Mouse (Mus musculus) myocyte (in vitro differentiated cells): ENCODE results near the gene Hspg2. TPM values are rescaled to one million over a fixed set of nuclear protein-coding genes. Genes with fewer than 3 reads are reported as not detected.

Experiments used
- H3K27me3 ChIP-seq: one replicate; pipeline ENCODE4 v1.6.1; 2011; ENCODE audit not compliant: control insufficient read depth, insufficient read depth, insufficient read length
- H3K36me3 ChIP-seq: one replicate; pipeline ENCODE4 v1.6.1; 2011; ENCODE audit not compliant: control insufficient read depth, insufficient read depth
- H3K4me2 ChIP-seq: one replicate; pipeline ENCODE4 v1.6.1; 2011; ENCODE audit warnings: low read depth, control low read depth
- H3K4me3 ChIP-seq: one replicate; pipeline ENCODE4 v1.5.1; 2011; ENCODE audit warnings: mild to moderate bottlenecking, control low read depth, moderate library complexity
- H3K79me2 ChIP-seq: one replicate; pipeline ENCODE4 v1.6.1; 2011; ENCODE audit not compliant: control insufficient read depth, insufficient read depth
- H3ac ChIP-seq: one replicate; pipeline ENCODE4 v1.6.1; 2011; ENCODE audit not compliant: control insufficient read depth, insufficient read length
- CEBPB ChIP-seq: IDR thresholded peaks from 2 replicates; pipeline ENCODE4 v1.6.1; 2011; ENCODE audit warnings: mild to moderate bottlenecking, moderate library complexity; ENCODE audit not compliant: poor library complexity, insufficient read depth, severe bottlenecking
- E2F4 ChIP-seq: IDR thresholded peaks from one replicate; pipeline ENCODE4 v1.6.1; 2011; ENCODE audit warnings: mild to moderate bottlenecking, control low read depth, moderate library complexity; ENCODE audit not compliant: insufficient read depth
- MAX ChIP-seq: IDR thresholded peaks from one replicate; pipeline ENCODE4 v1.6.1; 2011; ENCODE audit warnings: low read depth, mild to moderate bottlenecking, control low read depth
- MYOD1 ChIP-seq, 3 experiments: IDR thresholded peaks; one replicate each; pipeline ENCODE4 v1.6.1; 2011; ENCODE audit warnings: control low read depth in 2 of 3, low read depth in 2 of 3, mild to moderate bottlenecking in 2 of 3, moderate library complexity in 1 of 3; ENCODE audit not compliant: insufficient read length in 2 of 3, control insufficient read depth in 1 of 3
- MYOG ChIP-seq, 3 experiments: IDR thresholded peaks; one replicate each; pipeline ENCODE4 v1.6.1; 2011; ENCODE audit warnings: control low read depth in 2 of 3, low read depth in 2 of 3, mild to moderate bottlenecking in 2 of 3; ENCODE audit not compliant: insufficient read length in 2 of 3, control insufficient read depth in 1 of 3, insufficient read depth in 1 of 3
- POLR2A ChIP-seq: IDR thresholded peaks from one replicate; pipeline ENCODE4 v1.6.1; 2011; ENCODE audit warnings: low read depth, mild to moderate bottlenecking, control low read depth, moderate library complexity; ENCODE audit not compliant: insufficient read length
- POLR2AphosphoS2 ChIP-seq: IDR thresholded peaks from one replicate; pipeline ENCODE4 v1.6.1; 2011; ENCODE audit warnings: low read depth, control low read depth; ENCODE audit not compliant: insufficient read length
- REST ChIP-seq: IDR thresholded peaks from one replicate; pipeline ENCODE4 v1.6.1; 2011; ENCODE audit warnings: mild to moderate bottlenecking, control low read depth, moderate library complexity; ENCODE audit not compliant: insufficient read depth, insufficient read length
- SRF ChIP-seq: IDR thresholded peaks from one replicate; pipeline ENCODE4 v1.6.1; 2011; ENCODE audit warnings: low read depth; ENCODE audit not compliant: control insufficient read depth, insufficient read length
- TCF12 ChIP-seq: IDR thresholded peaks from one replicate; pipeline ENCODE4 v1.6.1; 2011; ENCODE audit warnings: mild to moderate bottlenecking, control low read depth; ENCODE audit not compliant: poor library complexity, insufficient read depth, severe bottlenecking
- TCF3 ChIP-seq: IDR thresholded peaks from one replicate; pipeline ENCODE4 v1.6.1; 2011; ENCODE audit warnings: low read depth, control low read depth; ENCODE audit not compliant: insufficient read length
- USF1 ChIP-seq: IDR thresholded peaks from one replicate; pipeline ENCODE4 v1.6.1; 2011; ENCODE audit warnings: low read depth, mild to moderate bottlenecking, control low read depth, moderate library complexity
- polyA plus RNA-seq: library from polyadenylated mRNA; unstranded; fragments of >200 nt; fragmentation: generic; extraction: Trizol; gene quantifications from one replicate; pipeline ENCODE4 v1.2.1, GENCODE M21; 2012; ENCODE audit warnings: missing spikeins

Hspg2 gene
- polyA plus RNA-seq, 1 experiment, result 209 TPM

- Histone ChIP-seq H3K79me2 (no peaks in the 10 kb centered on the region), H3K27me3 (no peaks in the 10 kb centered on the region), H3K36me3 (no peaks in the 10 kb centered on the region), H3ac (no peak overlapping the region), H3K4me3 (no peak overlapping the region), H3K4me2 (no peak overlapping the region)
- no peak for TF ChIP-seq POLR2A
- no peak for TF ChIP-seq REST
- no peak for TF ChIP-seq CEBPB
- TF ChIP-seq USF1, result no peak
- no peak for TF ChIP-seq SRF
- TF ChIP-seq E2F4, result no peak
- TF ChIP-seq MYOG (IDR thresholded peaks at IDR 0.05; ENCODE audit: control insufficient read depth in 1 of 3, insufficient read depth in 1 of 3, insufficient read length in 2 of 3, low read depth in 2 of 3), result no peak
- TF ChIP-seq TCF3, result no peak
- TF ChIP-seq TCF12, result no peak
- no peak for TF ChIP-seq MAX
- TF ChIP-seq POLR2AphosphoS2, result no peak
- no peak for TF ChIP-seq MYOD1 (IDR thresholded peaks at IDR 0.05; ENCODE audit: control insufficient read depth in 1 of 3, insufficient read length in 2 of 3, low read depth in 2 of 3)
These were observed 27.2 kb upstream of the Hspg2 start for GRCm38 (mm10) chr4:137441332-137441731.

GRCm38 (mm10) chr4:137443625-137444024, 24.9 kb upstream of the Hspg2 start:
- Histone ChIP-seq H3K36me3 (no peaks in the 10 kb centered on the region), H3K27me3 (no peaks in the 10 kb centered on the region), H3ac (no peak overlapping the region), H3K4me3 (no peak overlapping the region), H3K79me2 (no peaks in the 10 kb centered on the region), H3K4me2 (no peak overlapping the region)
- TF ChIP-seq MYOG (IDR thresholded peaks at IDR 0.05; ENCODE audit: control insufficient read depth in 1 of 3, insufficient read depth in 1 of 3, insufficient read length in 2 of 3, low read depth in 2 of 3) (no peak), POLR2AphosphoS2 (no peak), TCF12 (no peak), USF1 (no peak), MYOD1 (IDR thresholded peaks at IDR 0.05; ENCODE audit: control insufficient read depth in 1 of 3, insufficient read length in 2 of 3, low read depth in 2 of 3) (no peak), TCF3 (no peak), SRF (no peak), REST (no peak), CEBPB (no peak), E2F4 (no peak), POLR2A (no peak), MAX (no peak)

GRCm38 (mm10) chr4:137445881-137446280, 22.7 kb upstream of the Hspg2 start:
- no peak for TF ChIP-seq SRF
- TF ChIP-seq E2F4, result no peak
- TF ChIP-seq POLR2AphosphoS2, result no peak
- H3K36me3 ChIP-seq, result no peaks in the 10 kb centered on the region
- no peak overlapping the region for H3K4me2 ChIP-seq
- H3K27me3 ChIP-seq, result no peaks in the 10 kb centered on the region
- H3K79me2 ChIP-seq, result no peaks in the 10 kb centered on the region
- no peak overlapping the region for H3ac ChIP-seq
- no peak overlapping the region for H3K4me3 ChIP-seq

GRCm38 (mm10) chr4:137447363-137448196, 21.0 kb upstream of the Hspg2 start:
- peak overlapping the region; percentile 86 for H3K4me2 ChIP-seq

GRCm38 (mm10) chr4:137448197-137448596, 20.4 kb upstream of the Hspg2 start:
- TF ChIP-seq MYOD1 (IDR thresholded peaks at IDR 0.05; ENCODE audit: control insufficient read depth in 1 of 3, insufficient read length in 2 of 3, low read depth in 2 of 3) (peak in 2 of 3 experiments; percentile 38 to 71), MYOG (IDR thresholded peaks at IDR 0.05; ENCODE audit: control insufficient read depth in 1 of 3, insufficient read depth in 1 of 3, insufficient read length in 2 of 3, low read depth in 2 of 3) (peak in 2 of 3 experiments; percentile 67 to 75), POLR2A (peak; percentile 43), MAX (no peak), TCF3 (peak; percentile 26), POLR2AphosphoS2 (peak; percentile 35), SRF (no peak)
- H3K4me2 ChIP-seq, result peak overlapping the region; percentile 86

More at GRCm38 (mm10) chr4:137447363-137448196, 21.0 kb upstream of the Hspg2 start:
- Histone ChIP-seq H3ac (no peak overlapping the region), H3K4me3 (no peak overlapping the region), H3K36me3 (no peaks in the 10 kb centered on the region), H3K27me3 (no peaks in the 10 kb centered on the region), H3K79me2 (no peaks in the 10 kb centered on the region)
- TF ChIP-seq TCF3 (no peak), MYOD1 (IDR thresholded peaks at IDR 0.05; ENCODE audit: control insufficient read depth in 1 of 3, insufficient read length in 2 of 3, low read depth in 2 of 3) (peak in 2 of 3 experiments; percentile 88 to 92), SRF (no peak), MYOG (IDR thresholded peaks at IDR 0.05; ENCODE audit: control insufficient read depth in 1 of 3, insufficient read depth in 1 of 3, insufficient read length in 2 of 3, low read depth in 2 of 3) (peak; percentile 22 to 90 (median 73)), TCF12 (peak; percentile 39)

More at GRCm38 (mm10) chr4:137448197-137448596, 20.4 kb upstream of the Hspg2 start:
- Histone ChIP-seq H3K36me3 (no peaks in the 10 kb centered on the region), H3ac (no peak overlapping the region), H3K4me3 (no peak overlapping the region), H3K79me2 (no peaks in the 10 kb centered on the region), H3K27me3 (no peaks in the 10 kb centered on the region)
